Mouse (Mus musculus) myocyte (in vitro differentiated cells): ENCODE measurements around the gene Nrk. TPM values are rescaled to one million over a fixed set of nuclear protein-coding genes. Genes with fewer than 3 reads are reported as not detected.
A peak's percentile ranks its signal among the peaks of the same experiment; 100 is the strongest.

ENCODE experiments used
- H3K27me3 ChIP-seq: one replicate; pipeline ENCODE4 v1.6.1; 2011; ENCODE audit not compliant: control insufficient read depth, insufficient read depth, insufficient read length
- H3K36me3 ChIP-seq: one replicate; pipeline ENCODE4 v1.6.1; 2011; ENCODE audit not compliant: control insufficient read depth, insufficient read depth
- H3K4me2 ChIP-seq: one replicate; pipeline ENCODE4 v1.6.1; 2011; ENCODE audit warnings: low read depth, control low read depth
- H3K4me3 ChIP-seq: one replicate; pipeline ENCODE4 v1.5.1; 2011; ENCODE audit warnings: mild to moderate bottlenecking, control low read depth, moderate library complexity
- H3K79me2 ChIP-seq: one replicate; pipeline ENCODE4 v1.6.1; 2011; ENCODE audit not compliant: control insufficient read depth, insufficient read depth
- H3ac ChIP-seq: one replicate; pipeline ENCODE4 v1.6.1; 2011; ENCODE audit not compliant: control insufficient read depth, insufficient read length
- CEBPB ChIP-seq: IDR thresholded peaks from 2 replicates; pipeline ENCODE4 v1.6.1; 2011; ENCODE audit warnings: mild to moderate bottlenecking, moderate library complexity; ENCODE audit not compliant: poor library complexity, insufficient read depth, severe bottlenecking
- E2F4 ChIP-seq: IDR thresholded peaks from one replicate; pipeline ENCODE4 v1.6.1; 2011; ENCODE audit warnings: mild to moderate bottlenecking, control low read depth, moderate library complexity; ENCODE audit not compliant: insufficient read depth
- MAX ChIP-seq: IDR thresholded peaks from one replicate; pipeline ENCODE4 v1.6.1; 2011; ENCODE audit warnings: low read depth, mild to moderate bottlenecking, control low read depth
- MYOD1 ChIP-seq, 3 experiments: IDR thresholded peaks; one replicate each; pipeline ENCODE4 v1.6.1; 2011; ENCODE audit warnings: control low read depth in 2 of 3, low read depth in 2 of 3, mild to moderate bottlenecking in 2 of 3, moderate library complexity in 1 of 3; ENCODE audit not compliant: insufficient read length in 2 of 3, control insufficient read depth in 1 of 3
- MYOG ChIP-seq, 3 experiments: IDR thresholded peaks; one replicate each; pipeline ENCODE4 v1.6.1; 2011; ENCODE audit warnings: control low read depth in 2 of 3, low read depth in 2 of 3, mild to moderate bottlenecking in 2 of 3; ENCODE audit not compliant: insufficient read length in 2 of 3, control insufficient read depth in 1 of 3, insufficient read depth in 1 of 3
- POLR2A ChIP-seq: IDR thresholded peaks from one replicate; pipeline ENCODE4 v1.6.1; 2011; ENCODE audit warnings: low read depth, mild to moderate bottlenecking, control low read depth, moderate library complexity; ENCODE audit not compliant: insufficient read length
- POLR2AphosphoS2 ChIP-seq: IDR thresholded peaks from one replicate; pipeline ENCODE4 v1.6.1; 2011; ENCODE audit warnings: low read depth, control low read depth; ENCODE audit not compliant: insufficient read length
- REST ChIP-seq: IDR thresholded peaks from one replicate; pipeline ENCODE4 v1.6.1; 2011; ENCODE audit warnings: mild to moderate bottlenecking, control low read depth, moderate library complexity; ENCODE audit not compliant: insufficient read depth, insufficient read length
- SRF ChIP-seq: IDR thresholded peaks from one replicate; pipeline ENCODE4 v1.6.1; 2011; ENCODE audit warnings: low read depth; ENCODE audit not compliant: control insufficient read depth, insufficient read length
- TCF12 ChIP-seq: IDR thresholded peaks from one replicate; pipeline ENCODE4 v1.6.1; 2011; ENCODE audit warnings: mild to moderate bottlenecking, control low read depth; ENCODE audit not compliant: poor library complexity, insufficient read depth, severe bottlenecking
- TCF3 ChIP-seq: IDR thresholded peaks from one replicate; pipeline ENCODE4 v1.6.1; 2011; ENCODE audit warnings: low read depth, control low read depth; ENCODE audit not compliant: insufficient read length
- USF1 ChIP-seq: IDR thresholded peaks from one replicate; pipeline ENCODE4 v1.6.1; 2011; ENCODE audit warnings: low read depth, mild to moderate bottlenecking, control low read depth, moderate library complexity
- polyA plus RNA-seq: library from polyadenylated mRNA; unstranded; fragments of >200 nt; fragmentation: generic; extraction: Trizol; gene quantifications from one replicate; pipeline ENCODE4 v1.2.1, GENCODE M21; 2012; ENCODE audit warnings: missing spikeins

The Nrk gene
- polyA plus RNA-seq, 1 experiment: 0.07 TPM

GRCm38 (mm10) chrX:139051976-139052375, 137.7 kb downstream of the Nrk start:
- Histone ChIP-seq H3K4me3 (no peak overlapping the region), H3K36me3 (no peaks in the 10 kb centered on the region), H3ac (no peak overlapping the region), H3K79me2 (no peaks in the 10 kb centered on the region), H3K4me2 (peak overlapping the region; percentile 7), H3K27me3 (no peaks in the 10 kb centered on the region)
- no peak for TF ChIP-seq SRF
- TF ChIP-seq MAX: no peak
- no peak for TF ChIP-seq TCF12
- peak in 1 of 3 experiments; percentile 43 for TF ChIP-seq MYOG (IDR thresholded peaks at IDR 0.05; ENCODE audit: control insufficient read depth in 1 of 3, insufficient read depth in 1 of 3, insufficient read length in 2 of 3, low read depth in 2 of 3)
- TF ChIP-seq POLR2AphosphoS2: no peak
- TF ChIP-seq REST: no peak
- TF ChIP-seq USF1: no peak
- peak in 2 of 3 experiments; percentile 49 to 66 for TF ChIP-seq MYOD1 (IDR thresholded peaks at IDR 0.05; ENCODE audit: control insufficient read depth in 1 of 3, insufficient read length in 2 of 3, low read depth in 2 of 3)
- TF ChIP-seq E2F4: no peak
- TF ChIP-seq CEBPB: 0 out of 2 replicates have a peak, but pooled peaks have one; percentile 27
- TF ChIP-seq POLR2A: no peak
- TF ChIP-seq TCF3: no peak

- Histone ChIP-seq H3K4me3 (no peak overlapping the region), H3K27me3 (no peaks in the 10 kb centered on the region), H3K36me3 (no peaks in the 10 kb centered on the region), H3K4me2 (no peak overlapping the region), H3K79me2 (no peaks in the 10 kb centered on the region), H3ac (no peak overlapping the region)
- no peak for TF ChIP-seq E2F4
- no peak for TF ChIP-seq MYOD1 (IDR thresholded peaks at IDR 0.05; ENCODE audit: control insufficient read depth in 1 of 3, insufficient read length in 2 of 3, low read depth in 2 of 3)
- TF ChIP-seq SRF: no peak
- no peak for TF ChIP-seq REST
- no peak for TF ChIP-seq POLR2A
- TF ChIP-seq USF1: no peak
- TF ChIP-seq CEBPB: no peak
- TF ChIP-seq TCF3: no peak
- TF ChIP-seq POLR2AphosphoS2: no peak
- TF ChIP-seq TCF12: no peak
Observed at GRCm38 (mm10) chrX:139053149-139053548, 138.9 kb downstream of the Nrk start.

Other genes starting within 250 kb of the Nrk start
- gene Serpina7, start 170.8 kb downstream of the Nrk start, polyA plus RNA-seq: not detected
- not detected for gene 4930513O06Rik, start 171.8 kb downstream of the Nrk start, polyA plus RNA-seq